Mouse (Mus musculus) heart, postnatal 0 days (tissue): ENCODE results near the gene Agap3. TPM values are rescaled to one million over a fixed set of nuclear protein-coding genes. Genes with fewer than 3 reads are reported as not detected.

Source experiments
- ATAC-seq: fragments of 200-750 bp; cut with Nextera tagmentation; 2 replicates; pipeline ENCODE4 v1.8.0; 2017; ENCODE audit warnings: low read depth, moderate number of reproducible peaks, moderate library complexity; ENCODE audit not compliant: insufficient read depth
- DNase-seq: peaks from one replicate; pipeline ENCODE4 v3.0.0-alpha.2; 2016; ENCODE audit warnings: low spot score
- H3K27ac ChIP-seq: fragments of 300-500 bp; sonication (generic); 2 replicates; pipeline ENCODE4 v1.5.1; 2014; ENCODE audit warnings: low read depth, mild to moderate bottlenecking
- H3K27me3 ChIP-seq: fragments of 300-500 bp; sonication (generic); 2 replicates; pipeline ENCODE4 v1.6.1; 2014; ENCODE audit warnings: low read length, mixed read lengths; ENCODE audit not compliant: control insufficient read depth, insufficient read depth
- H3K36me3 ChIP-seq: fragments of 300-500 bp; sonication (generic); replicated peaks from 2 replicates; pipeline ENCODE4 v1.6.1; 2014; ENCODE audit warnings: low read length, mixed read lengths; ENCODE audit not compliant: control insufficient read depth, insufficient read depth
- H3K4me1 ChIP-seq: fragments of 300-500 bp; sonication (generic); 2 replicates; pipeline ENCODE4 v1.6.1; 2014; ENCODE audit warnings: antibody characterized with exemption; ENCODE audit not compliant: control insufficient read depth, insufficient read depth
- H3K4me2 ChIP-seq: fragments of 300-500 bp; sonication (generic); 2 replicates; pipeline ENCODE4 v1.6.1; 2014; ENCODE audit warnings: low read depth, mild to moderate bottlenecking, low read length, moderate library complexity
- H3K4me3 ChIP-seq: fragments of 300-500 bp; sonication (generic); 2 replicates; pipeline ENCODE4 v1.5.1; 2014; ENCODE audit warnings: low read depth, low read length
- H3K9ac ChIP-seq: fragments of 300-500 bp; sonication (generic); replicated peaks from 2 replicates; pipeline ENCODE4 v1.6.1; 2014; ENCODE audit warnings: low read depth, low read length, mixed read lengths
- H3K9me3 ChIP-seq: fragments of 300-500 bp; sonication (generic); replicated peaks from 2 replicates; pipeline ENCODE4 v1.6.1; 2016; ENCODE audit warnings: low read length; ENCODE audit not compliant: control insufficient read depth
- CTCF ChIP-seq: IDR thresholded peaks from 2 replicates; pipeline ENCODE4 v1.5.1; 2016; ENCODE audit warnings: antibody characterized with exemption, control low read depth, low read depth
- EP300 ChIP-seq: IDR thresholded peaks from 2 replicates; pipeline ENCODE4 v1.6.1; 2016; ENCODE audit warnings: antibody characterized with exemption, low read depth
- WGBS: fragments of 180-500 bp; shearing (Covaris S2); extraction: QIAGEN DNeasy Blood & Tissue Kit; methylation state at CpG from one replicate; pipeline ENCODE4 v1.1.7; 2014; 5-methylcytosine and 5-hydroxymethylcytosine counted together
- polyA plus RNA-seq: library from polyadenylated mRNA; unstranded; fragments of >200 nt; fragmentation: Nextera tagmentation; extraction: Ambion mirVana; gene quantifications from 2 replicates; pipeline ENCODE4 v1.2.1, GENCODE M21; 2015
- total RNA-seq: library from RNA; depleted of rRNA; stranded (reverse); fragments of >200 nt; gene quantifications from 2 replicates; pipeline ENCODE4 v1.2.3, GENCODE M21; 2014; ENCODE audit warnings: low replicate concordance

Gene Agap3
- total and polyA plus RNA-seq, 2 experiments from 2014 or later: 18.3 to 40.6 TPM

DNA sequence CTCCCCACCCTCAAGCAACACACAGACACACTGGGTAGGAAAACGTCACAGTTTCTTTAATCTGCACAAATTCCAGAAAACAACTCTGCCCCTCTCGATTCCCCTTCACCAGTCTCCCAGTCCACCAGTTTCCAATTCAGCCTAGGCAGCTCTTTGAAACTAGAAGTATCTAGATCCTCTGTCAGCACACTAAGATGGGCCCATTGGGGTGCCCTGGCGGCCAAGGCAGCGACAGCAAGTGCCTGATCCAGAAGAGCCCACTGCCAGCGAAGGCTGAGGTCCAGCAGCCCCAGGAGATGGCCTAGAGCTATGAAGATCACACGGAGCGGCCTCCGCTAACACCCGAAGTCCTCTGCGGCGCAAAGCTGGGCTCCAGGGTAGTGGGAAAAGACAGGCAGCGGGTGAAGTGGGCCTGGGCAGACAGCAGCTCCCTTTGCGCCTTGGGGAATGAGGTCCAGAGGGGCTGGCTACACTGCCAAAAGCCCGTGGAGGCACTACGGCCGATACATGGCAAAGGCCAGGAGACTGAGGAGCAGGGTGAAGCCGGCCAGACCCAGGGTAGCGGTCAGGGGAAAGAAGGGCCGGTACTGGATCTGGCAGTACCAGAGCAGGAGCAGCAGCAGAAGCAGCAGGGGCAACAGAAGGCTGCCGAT is 6.4 kb upstream of the Agap3 start:
- no peak for DNase-seq
- TF ChIP-seq EP300 (no peak), CTCF (no peak)
- H3K27ac ChIP-seq: peak overlapping the region; percentile 99
- peak overlapping the region; percentile 86 for H3K4me3 ChIP-seq
- ATAC-seq: no peak
- WGBS: 49% methylated on average over 20 of the region's 20 CpGs
- H3K4me2 ChIP-seq: peak overlapping the region; percentile 73
- peaks cover 21% of the 10 kb centered on the region for H3K36me3 ChIP-seq
- no peaks in the 10 kb centered on the region for H3K27me3 ChIP-seq
- H3K9me3 ChIP-seq: no peaks in the 10 kb centered on the region
- H3K4me1 ChIP-seq: peaks cover 14% of the 10 kb centered on the region
- peak overlapping the region; percentile 95 for H3K9ac ChIP-seq

GRCm38 (mm10) chr5:24446630-24447029 is 5.3 kb upstream of the Agap3 start:
- Histone ChIP-seq H3K9me3 (no peaks in the 10 kb centered on the region), H3K27ac (no peak overlapping the region), H3K4me1 (peaks cover 18% of the 10 kb centered on the region), H3K4me3 (no peak overlapping the region), H3K9ac (no peak overlapping the region), H3K4me2 (no peak overlapping the region), H3K27me3 (no peaks in the 10 kb centered on the region), H3K36me3 (peaks cover 10% of the 10 kb centered on the region)
- WGBS: 89% methylated on average over 7 of the region's 7 CpGs
- no peak for TF ChIP-seq EP300
- TF ChIP-seq CTCF: no peak
- DNase-seq: no peak
- no peak for ATAC-seq

GRCm38 (mm10) chr5:24447624-24448298 is 4.2 kb upstream of the Agap3 start, which contains the start of gene Tmub1:
Gene Tmub1 (minus strand): TSS chr5:24447854.
- peaks cover 20% of the 10 kb centered on the region for H3K4me1 ChIP-seq
- DNase-seq: peak; percentile 64
- peak within 1 kb of the TSS; percentile 58 for H3K4me3 ChIP-seq
- TF ChIP-seq EP300 (no peak), CTCF (no peak)
- 2% methylated on average over 33 of the region's 34 CpGs for WGBS
- H3K9ac ChIP-seq: peak within 1 kb of the TSS; percentile 17; the same call in 1 of the 2 replicates
- peak within 1 kb of the TSS; percentile 73 for H3K4me2 ChIP-seq
- no peaks in the 10 kb centered on the region for H3K9me3 ChIP-seq
- peak within 1 kb of the TSS; percentile 31; the same call in 1 of the 2 replicates for H3K27ac ChIP-seq
- ATAC-seq: peak; percentile 38
- no peaks in the 10 kb centered on the region for H3K36me3 ChIP-seq
- H3K27me3 ChIP-seq: no peaks in the 10 kb centered on the region

- WGBS: 2% methylated on average over 32 of the region's 66 CpGs
- Histone ChIP-seq H3K27me3 (no peaks in the 10 kb centered on the region), H3K4me3 (peak overlapping the region; percentile 81), H3K9ac (peak overlapping the region; percentile 81), H3K27ac (peak overlapping the region; percentile 89), H3K9me3 (no peaks in the 10 kb centered on the region), H3K4me1 (peaks cover 18% of the 10 kb centered on the region), H3K4me2 (peak overlapping the region; percentile 99), H3K36me3 (no peaks in the 10 kb centered on the region)
- ATAC-seq: peak; percentile 79
- TF ChIP-seq CTCF (no peak), EP300 (no peak)
- DNase-seq: peak; percentile 87
These were observed 530 bp upstream of the Agap3 start for GRCm38 (mm10) chr5:24451264-24452029.

GRCm38 (mm10) chr5:24452691-24453233 is 785 bp downstream of the Agap3 start:
- no peak for ATAC-seq
- Histone ChIP-seq H3K4me1 (peaks cover 18% of the 10 kb centered on the region), H3K9ac (peak overlapping the region; percentile 81), H3K9me3 (no peaks in the 10 kb centered on the region), H3K4me2 (peak overlapping the region; percentile 99), H3K27me3 (no peaks in the 10 kb centered on the region), H3K27ac (peak overlapping the region; percentile 89), H3K36me3 (0 out of 2 replicates have a peak, but pooled peaks cover 1% of the 10 kb centered on the region), H3K4me3 (peak overlapping the region; percentile 81)
- no peak for TF ChIP-seq CTCF
- no peak for TF ChIP-seq EP300
- WGBS: under 1% methylated on average over 28 of the region's 29 CpGs
- no peak for DNase-seq
